Mouse (Mus musculus) mature B cell (primary cell): ENCODE data around the gene BC035947.

Experiments
- in situ Hi-C: fragments of 300-500 bp; cut with MboI; formaldehyde crosslinking; loops from 2 replicates; pipeline ENCODE4 v1.14.3; 2019

BC035947 gene

GRCm38 (mm10) chr1:78511621-78512160 lies at the start of gene BC035947:
BC035947 (minus strand) TSS chr1:78512158.
- in situ Hi-C loops, result no loop called here

DNA sequence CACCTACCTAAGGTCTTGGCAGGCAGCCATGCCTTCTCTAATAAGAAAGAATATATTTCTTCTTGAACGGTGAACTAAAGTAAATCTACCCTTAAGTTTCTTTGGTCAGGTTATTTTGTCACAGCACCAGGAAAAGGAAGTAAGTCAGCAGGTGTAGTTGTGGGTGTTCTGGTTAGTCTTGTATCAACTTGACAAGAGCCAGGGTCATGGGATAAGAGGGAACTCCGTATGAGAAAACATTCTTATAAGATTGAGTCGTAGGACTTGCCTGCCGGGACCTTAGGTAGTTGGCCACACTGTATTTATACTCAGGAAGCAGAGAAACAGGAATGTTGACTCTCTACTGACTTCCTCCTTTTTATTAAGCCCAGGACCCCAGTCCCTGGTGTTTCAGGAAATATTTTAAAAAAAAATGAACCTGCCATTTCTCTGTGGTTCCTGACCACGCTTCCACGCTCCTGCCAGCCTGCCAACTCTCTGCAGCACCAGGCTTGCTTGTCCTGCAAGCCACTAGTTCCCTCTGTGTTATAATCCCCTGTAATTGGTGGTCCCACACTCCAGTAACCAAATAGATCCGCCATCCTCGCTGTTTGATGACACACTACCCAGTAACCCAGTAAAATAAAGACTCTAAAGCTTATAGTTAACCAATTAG lies 42.2 kb upstream of the BC035947 start:
- in situ Hi-C loops, result no loop called here

DNA sequence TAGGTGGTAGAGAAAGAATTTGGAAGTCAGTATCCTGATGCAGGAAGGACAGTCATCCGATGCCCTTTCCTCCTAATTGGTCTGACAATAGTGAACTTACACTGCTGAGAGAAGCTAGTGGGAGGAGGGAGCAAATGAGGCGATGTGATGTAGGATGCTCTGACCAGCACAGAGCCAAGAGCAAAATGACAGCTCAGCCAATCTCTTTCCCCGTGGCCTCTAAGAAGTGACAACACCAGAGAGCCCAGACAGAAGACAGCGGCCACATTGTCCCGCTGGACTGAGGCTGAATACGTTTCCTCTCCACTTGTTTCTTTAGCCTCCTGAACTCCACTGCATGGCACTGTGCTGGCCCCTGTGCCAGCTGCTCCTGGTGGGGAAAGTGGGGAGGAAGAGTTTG lies 37.0 kb upstream of the BC035947 start:
- in situ Hi-C loops, result loop anchor here (10.0 to 25.0 kb wide), 2 partner anchors 106 to 1138 kb away; partner anchors contain the start of genes Acsl3 and Utp14b

GRCm38 (mm10) chr1:78546258-78546657 lies 34.3 kb upstream of the BC035947 start:
- in situ Hi-C loops, result loop anchor here (10.0 to 25.0 kb wide), 2 partner anchors 109 to 1141 kb away; partner anchors contain the start of genes Acsl3 and Utp14b

- in situ Hi-C loops, result loop anchor here (10.0 to 25.0 kb wide), 2 partner anchors 111 to 1144 kb away; partner anchors contain the start of genes Acsl3 and Utp14b
Measured at GRCm38 (mm10) chr1:78543631-78544030, 31.7 kb upstream of the BC035947 start.

- in situ Hi-C loops, result loop anchor here (25.0 kb wide), 1 partner anchor 1148 kb away; no protein-coding TSS in a partner anchor
Measured at GRCm38 (mm10) chr1:78539166-78539565, 27.2 kb upstream of the BC035947 start.

DNA sequence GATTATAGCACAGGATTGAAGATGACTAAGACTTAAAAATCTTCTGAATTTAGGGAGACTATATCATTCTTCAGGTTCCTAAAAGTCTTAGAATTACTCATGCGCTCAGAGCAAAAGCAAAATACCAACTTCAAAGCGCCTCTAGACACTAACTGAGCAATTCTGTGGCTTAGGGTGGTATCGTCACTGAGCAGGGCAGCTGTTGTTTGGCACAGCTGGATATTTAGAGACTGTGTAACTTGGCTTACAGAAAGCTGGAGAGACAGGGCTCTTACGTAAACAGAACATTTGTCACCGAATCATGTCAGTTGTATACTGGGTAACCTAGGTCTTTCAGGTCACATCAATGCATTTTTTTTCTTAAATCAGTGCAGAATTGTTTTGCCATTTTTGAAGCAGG lies 26.4 kb upstream of the BC035947 start:
- in situ Hi-C loops, result loop anchor here (25.0 kb wide), 1 partner anchor 1149 kb away; no protein-coding TSS in a partner anchor

GRCm38 (mm10) chr1:78537494-78538010 lies 25.6 kb upstream of the BC035947 start:
- in situ Hi-C loops, result loop anchor here (25.0 kb wide), 1 partner anchor 1150 kb away; no protein-coding TSS in a partner anchor

GRCm38 (mm10) chr1:78536310-78537164 lies 24.6 kb upstream of the BC035947 start:
- in situ Hi-C loops, result loop anchor here (25.0 kb wide), 1 partner anchor 1151 kb away; no protein-coding TSS in a partner anchor

- in situ Hi-C loops, result loop anchor here (25.0 kb wide), 1 partner anchor 1153 kb away; no protein-coding TSS in a partner anchor
Measured at GRCm38 (mm10) chr1:78534428-78535150, 22.6 kb upstream of the BC035947 start.

DNA sequence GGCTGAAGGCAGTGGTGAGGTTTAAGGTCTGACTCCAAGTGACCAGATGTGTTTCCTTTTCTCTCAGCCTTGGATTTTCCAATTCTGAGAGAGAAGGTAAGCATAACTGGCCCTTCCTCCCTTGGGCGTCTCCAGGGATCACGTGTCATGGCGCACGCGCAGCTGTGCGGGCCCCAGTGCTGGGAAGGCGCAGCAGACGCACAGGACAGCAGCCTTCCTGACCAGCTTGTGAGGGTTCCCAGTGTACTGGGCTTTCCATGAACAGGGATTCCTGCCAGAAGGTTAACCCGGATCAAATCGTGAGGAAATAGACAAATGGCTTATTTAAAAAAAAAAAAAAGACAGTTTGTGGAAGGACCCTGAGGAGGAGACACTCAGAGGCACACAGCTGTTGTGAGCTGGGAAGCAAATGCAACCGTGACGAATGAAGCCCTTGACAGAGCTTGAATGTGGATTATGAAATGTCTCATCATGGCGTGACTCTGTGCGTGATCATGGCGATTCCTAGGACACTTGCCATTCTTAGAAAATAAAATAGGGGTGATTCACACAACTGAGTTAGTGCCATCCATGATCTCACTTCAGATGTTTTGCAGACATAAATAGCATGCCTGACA lies 20.3 kb upstream of the BC035947 start:
- in situ Hi-C loops, result loop anchor here (25.0 kb wide), 1 partner anchor 1155 kb away; no protein-coding TSS in a partner anchor

GRCm38 (mm10) chr1:78530500-78531215 lies 18.7 kb upstream of the BC035947 start:
- in situ Hi-C loops, result loop anchor here (25.0 kb wide), 1 partner anchor 1157 kb away; no protein-coding TSS in a partner anchor

DNA sequence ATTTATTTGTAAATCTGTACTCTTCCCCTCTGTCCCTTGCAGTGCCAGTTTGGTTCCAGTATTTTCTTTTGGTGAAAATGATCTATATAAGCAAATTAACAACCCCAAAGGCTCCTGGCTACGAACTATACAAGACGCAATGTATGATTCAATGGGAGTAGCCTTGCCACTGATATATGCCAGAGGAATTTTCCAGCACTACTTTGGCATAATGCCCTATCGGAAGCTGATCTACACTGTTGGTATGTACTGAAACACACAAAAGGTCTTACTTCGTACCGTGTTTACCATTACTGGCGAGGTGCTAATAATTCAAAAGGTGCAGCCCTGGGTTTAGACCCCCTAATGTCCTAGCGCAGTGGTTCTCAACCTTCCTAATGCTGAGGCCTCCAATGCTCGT lies 17.1 kb upstream of the BC035947 start:
- in situ Hi-C loops, result loop anchor here (25.0 kb wide), 1 partner anchor 1158 kb away; no protein-coding TSS in a partner anchor

DNA sequence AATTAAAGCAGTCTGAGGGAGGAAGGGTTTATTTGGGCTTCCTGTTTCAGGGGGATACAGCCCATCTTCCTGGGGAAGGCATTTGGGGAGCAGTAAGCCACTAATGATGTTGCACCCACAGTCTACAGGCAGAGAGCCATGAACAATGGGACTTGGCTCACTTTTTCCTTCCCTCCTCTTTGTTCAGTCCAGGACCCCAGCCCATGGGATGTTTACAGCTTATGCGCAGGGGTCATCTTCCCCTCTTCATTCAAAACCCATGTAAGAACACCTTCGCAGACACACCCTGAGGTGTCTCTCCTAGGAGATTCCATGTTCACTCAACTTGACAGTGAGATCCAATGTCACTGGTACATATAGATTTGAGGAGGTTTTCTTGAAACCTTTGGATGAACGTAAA lies 16.4 kb upstream of the BC035947 start:
- in situ Hi-C loops, result loop anchor here (25.0 kb wide), 1 partner anchor 1159 kb away; no protein-coding TSS in a partner anchor

DNA sequence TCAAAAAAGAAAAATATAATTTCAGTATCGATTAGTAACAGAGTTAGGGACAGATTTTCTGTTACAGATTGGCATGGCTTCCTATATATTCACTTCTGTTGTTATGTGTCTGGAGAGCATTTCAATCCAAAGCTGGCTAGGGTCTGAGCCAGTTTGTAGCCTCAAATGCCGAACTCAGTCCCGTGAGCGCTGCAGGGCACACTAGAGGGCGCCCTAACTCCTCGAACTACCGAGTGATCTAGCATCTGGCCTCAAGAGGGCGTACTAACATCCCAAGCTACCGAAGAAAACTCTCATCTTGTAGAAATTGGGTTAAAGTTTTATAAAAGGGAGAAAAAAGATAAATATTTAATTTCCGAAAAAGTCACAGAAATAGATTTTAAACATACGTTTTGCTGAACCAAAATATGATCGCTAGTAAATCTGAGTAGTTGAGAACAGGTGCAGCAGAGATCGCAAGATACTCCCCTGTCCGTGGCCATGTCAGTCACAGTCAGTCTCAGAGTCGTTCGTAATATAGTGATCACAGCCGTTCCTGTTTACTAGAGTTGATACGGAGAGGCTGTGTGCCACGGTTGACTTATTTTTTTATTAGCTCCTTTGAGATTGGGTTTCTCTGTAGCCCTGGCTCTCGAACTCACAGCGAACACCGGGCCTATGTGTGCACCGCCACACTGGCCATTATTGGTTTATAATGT lies 13.4 kb upstream of the BC035947 start:
- in situ Hi-C loops, result loop anchor here (25.0 kb wide), 1 partner anchor 1162 kb away; no protein-coding TSS in a partner anchor

- in situ Hi-C loops, result no loop called here
Measured at GRCm38 (mm10) chr1:78518907-78519306, 6.9 kb upstream of the BC035947 start.

DNA sequence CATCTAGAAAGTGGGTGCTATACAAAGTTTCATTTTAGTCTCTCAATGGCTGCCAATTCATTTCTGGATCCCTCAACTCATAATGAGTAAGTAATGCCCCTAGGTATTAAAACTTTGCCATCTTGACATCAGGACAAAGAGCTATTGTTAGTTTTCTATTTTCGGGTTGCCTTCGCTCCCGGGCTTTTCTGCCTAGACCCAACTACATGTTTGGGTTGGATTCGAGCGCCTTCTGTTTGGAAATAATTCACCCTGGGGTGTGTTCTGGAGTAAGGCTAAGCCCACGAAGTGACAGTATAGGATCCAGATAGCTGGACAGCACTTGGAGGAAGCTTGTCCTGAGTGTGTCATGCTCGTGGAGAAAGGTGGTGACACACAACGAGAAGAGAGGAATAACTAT lies 798 bp upstream of the BC035947 start:
- in situ Hi-C loops, result no loop called here

DNA sequence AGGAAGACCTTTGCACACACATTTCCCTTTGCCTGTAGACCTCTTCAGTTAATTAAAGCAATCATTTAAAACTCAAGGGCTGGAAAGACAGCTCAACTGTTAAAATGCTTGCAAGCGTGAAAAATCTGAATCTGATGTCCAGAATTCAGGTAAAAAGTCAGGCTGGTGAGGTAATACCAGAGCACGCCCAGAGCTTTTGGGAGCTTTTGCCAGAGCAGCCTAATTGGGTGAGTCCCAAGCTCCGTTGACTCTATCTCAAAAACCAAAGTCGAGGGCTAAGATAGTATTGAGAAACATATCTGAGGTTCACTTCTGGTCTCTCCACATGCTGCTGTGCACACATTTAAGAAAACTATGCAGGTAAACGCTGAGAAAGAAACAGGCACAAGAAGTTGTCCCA lies 1.1 kb downstream of the BC035947 start, which contains the start of gene Mogat1:
Gene Mogat1, plus strand, starts transcription at position 130 of the 400 bp plus-strand sequence.
- in situ Hi-C loops, result no loop called here

- in situ Hi-C loops, result no loop called here
Measured at GRCm38 (mm10) chr1:78507137-78507536, 4.8 kb downstream of the BC035947 start.
